Mouse (Mus musculus) CH12.LX (cell line): ENCODE data around the gene Fgfr2. TPM values are rescaled to one million over a fixed set of nuclear protein-coding genes. Genes with fewer than 3 reads are reported as not detected.

Experiments
- DNase-seq: peaks from one replicate; pipeline ENCODE4 v3.0.0-alpha.2; 2013; ENCODE audit errors: extremely low read depth
- H3K27ac ChIP-seq: 2 replicates; pipeline ENCODE4 v1.5.1; 2012; ENCODE audit warnings: low read depth, mild to moderate bottlenecking, control low read depth, moderate library complexity; ENCODE audit not compliant: insufficient read depth
- H3K27me3 ChIP-seq: replicated peaks from 2 replicates; pipeline ENCODE3; 2012; ENCODE audit warnings: inconsistent platforms
- H3K36me3 ChIP-seq, 2 experiments: replicated peaks in 1 of 2; 2 replicates each; pipeline versions ENCODE3 to v1.6.1; 2012; ENCODE audit warnings: inconsistent platforms in 1 of 2, low read length in 1 of 2, mild to moderate bottlenecking in 1 of 2, mixed read lengths in 1 of 2, moderate library complexity in 1 of 2; ENCODE audit not compliant: control insufficient read depth in 1 of 2, insufficient read depth in 1 of 2
- H3K4me1 ChIP-seq, 2 experiments: 2 replicates each; pipeline ENCODE4 v1.6.1; 2012; ENCODE audit warnings: inconsistent platforms in 1 of 2, moderate library complexity in 1 of 2; ENCODE audit not compliant: insufficient read depth in 2 of 2, control insufficient read depth in 1 of 2
- H3K4me2 ChIP-seq: 2 replicates; pipeline ENCODE4 v1.6.1; 2012; ENCODE audit warnings: low read depth, mild to moderate bottlenecking, control low read depth; ENCODE audit not compliant: poor library complexity, insufficient read depth, severe bottlenecking
- H3K4me3 ChIP-seq, 3 experiments: fragments of 150-350 bp in 1 of 3; sonication (generic) in 1 of 3; replicated peaks in 1 of 3; 2 replicates each; pipeline versions ENCODE3 to v1.5.1; 2011 to 2012; ENCODE audit warnings: low read depth in 2 of 3, low read length in 2 of 3, mild to moderate bottlenecking in 2 of 3, moderate library complexity in 2 of 3, control low read depth in 1 of 3, improper control_type of control experiment in 1 of 3, inconsistent platforms in 1 of 3, mixed read lengths in 1 of 3; ENCODE audit not compliant: poor library complexity in 1 of 3
- H3K79me2 ChIP-seq: replicated peaks from 2 replicates; pipeline ENCODE4 v1.6.1; 2012; ENCODE audit warnings: mild to moderate bottlenecking, moderate library complexity; ENCODE audit not compliant: control insufficient read depth, poor library complexity, insufficient read depth, severe bottlenecking; ENCODE audit errors: extremely low read depth
- H3K9ac ChIP-seq: 2 replicates; pipeline ENCODE4 v1.6.1; 2012; ENCODE audit warnings: low read depth, mild to moderate bottlenecking, control low read depth, moderate library complexity; ENCODE audit not compliant: insufficient read depth
- H3K9me3 ChIP-seq: replicated peaks from 2 replicates; pipeline ENCODE3; 2012; ENCODE audit warnings: low read length, inconsistent platforms, mixed read lengths
- CHD2 ChIP-seq: IDR thresholded peaks from 2 replicates; pipeline ENCODE4 v1.6.1; 2011; ENCODE audit warnings: low read length, improper control_type of control experiment
- CTCF ChIP-seq, 2 experiments: IDR thresholded peaks in 1 of 2; conservative IDR thresholded peaks in 1 of 2; 2 replicates each; pipeline ENCODE4 v1.5.1; 2011 to 2012; ENCODE audit warnings: low read depth in 2 of 2, low read length in 2 of 2, improper control_type of control experiment in 1 of 2, inconsistent platforms in 1 of 2, mild to moderate bottlenecking in 1 of 2, moderate library complexity in 1 of 2
- EP300 ChIP-seq: IDR thresholded peaks from 2 replicates; pipeline ENCODE4 v1.6.1; 2011; ENCODE audit warnings: low read length, improper control_type of control experiment
- GABPA ChIP-seq: IDR thresholded peaks from 2 replicates; pipeline ENCODE4 v1.6.1; 2012; ENCODE audit warnings: low read depth, low read length, improper control_type of control experiment, inconsistent platforms; ENCODE audit not compliant: insufficient replicate concordance
- JUND ChIP-seq: conservative IDR thresholded peaks from 2 replicates; pipeline ENCODE4 v1.6.1; 2011; ENCODE audit warnings: low read depth, low read length, improper control_type of control experiment
- KAT2A ChIP-seq: IDR thresholded peaks from 2 replicates; pipeline ENCODE4 v1.6.1; 2012; ENCODE audit warnings: low read length, improper control_type of control experiment, inconsistent platforms; ENCODE audit not compliant: insufficient replicate concordance
- MAFK ChIP-seq: IDR thresholded peaks from 2 replicates; pipeline ENCODE4 v1.6.1; 2011; ENCODE audit warnings: low read length, improper control_type of control experiment; ENCODE audit not compliant: insufficient replicate concordance
- MAX ChIP-seq: IDR thresholded peaks from 2 replicates; pipeline ENCODE4 v1.6.1; 2011; ENCODE audit warnings: low read length, improper control_type of control experiment
- MAZ ChIP-seq: IDR thresholded peaks from 2 replicates; pipeline ENCODE4 v1.6.1; 2012; ENCODE audit warnings: low read depth, mild to moderate bottlenecking, inconsistent platforms, low read length, improper control_type of control experiment, moderate library complexity
- MEF2A ChIP-seq: IDR thresholded peaks from 2 replicates; pipeline ENCODE4 v1.6.1; 2014; ENCODE audit warnings: low read depth, mild to moderate bottlenecking, inconsistent platforms, low read length, improper control_type of control experiment, borderline replicate concordance
- MXI1 ChIP-seq: IDR thresholded peaks from 2 replicates; pipeline ENCODE4 v1.6.1; 2011; ENCODE audit warnings: mild to moderate bottlenecking, low read depth, low read length, improper control_type of control experiment
- NELFE ChIP-seq: IDR thresholded peaks from 2 replicates; pipeline ENCODE4 v1.6.1; 2011; ENCODE audit warnings: low read depth, low read length, improper control_type of control experiment
- NRF1 ChIP-seq: IDR thresholded peaks from 2 replicates; pipeline ENCODE4 v1.6.1; 2014; ENCODE audit warnings: low read depth, mild to moderate bottlenecking, inconsistent platforms, low read length, improper control_type of control experiment, moderate library complexity
- PAX5 ChIP-seq: IDR thresholded peaks from 2 replicates; pipeline ENCODE4 v1.6.1; 2012; ENCODE audit warnings: low read length, inconsistent platforms, mixed read lengths
- POLR2AphosphoS2 ChIP-seq: IDR thresholded peaks from 2 replicates; pipeline ENCODE4 v1.6.1; 2011; ENCODE audit warnings: low read depth, low read length, improper control_type of control experiment
- RAD21 ChIP-seq: IDR thresholded peaks from 2 replicates; pipeline ENCODE4 v1.6.1; 2011; ENCODE audit warnings: low read depth, mild to moderate bottlenecking, low read length, improper control_type of control experiment, moderate library complexity
- RCOR1 ChIP-seq: conservative IDR thresholded peaks from 2 replicates; pipeline ENCODE4 v1.6.1; 2012; ENCODE audit warnings: low read depth, mild to moderate bottlenecking, inconsistent platforms, low read length, improper control_type of control experiment
- SIN3A ChIP-seq: IDR thresholded peaks from 2 replicates; pipeline ENCODE4 v1.6.1; 2012; ENCODE audit warnings: low read length, improper control_type of control experiment, inconsistent platforms
- SMC3 ChIP-seq: IDR thresholded peaks from 2 replicates; pipeline ENCODE4 v1.6.1; 2011; ENCODE audit warnings: low read depth, low read length, improper control_type of control experiment
- UBTF ChIP-seq: IDR thresholded peaks from 2 replicates; pipeline ENCODE4 v1.6.1; 2012; ENCODE audit warnings: low read depth, mild to moderate bottlenecking, inconsistent platforms, low read length, improper control_type of control experiment, moderate library complexity
- USF1 ChIP-seq: IDR thresholded peaks from 2 replicates; pipeline ENCODE4 v1.6.1; 2014; ENCODE audit warnings: low read depth, mild to moderate bottlenecking, inconsistent platforms, low read length, improper control_type of control experiment
- ZC3H11A ChIP-seq: IDR thresholded peaks from 2 replicates; pipeline ENCODE4 v1.6.1; 2012; ENCODE audit warnings: low read depth, mild to moderate bottlenecking, inconsistent platforms, low read length, improper control_type of control experiment
- ZNF384 ChIP-seq: IDR thresholded peaks from 2 replicates; pipeline ENCODE4 v1.6.1; 2012; ENCODE audit warnings: low read depth, low read length, improper control_type of control experiment, inconsistent platforms
- dilution Hi-C: fragments of 300-500 bp; cut with MboI; formaldehyde crosslinking; loops from 2 replicates; pipeline ENCODE4 v1.14.3; 2020; ENCODE audit warnings: low sequenced_read_pairs; ENCODE audit not compliant: extremely low pct_unique_long_range_greater_than_20kb, extremely low pct_ligation_motif_present
- in situ Hi-C: fragments of 300-500 bp; cut with MboI; formaldehyde crosslinking; loops from 3 replicates; pipeline ENCODE4 v1.14.3; 2019; ENCODE audit warnings: low sequenced_read_pairs, low pct_ligation_motif_present, low pct_unique_long_range_greater_than_20kb, mixed read lengths
- polyA plus RNA-seq: library from polyadenylated mRNA; unstranded; fragments of >175 nt; gene quantifications from 2 replicates; pipeline ENCODE4 v1.2.1, GENCODE M21; 2012; ENCODE audit warnings: low read depth; ENCODE audit not compliant: insufficient read length
- total RNA-seq, 2 experiments: library from RNA; depleted of rRNA; stranded (reverse); fragments of 300-350 nt in 1 of 2; fragments of >200 nt in 1 of 2; gene quantifications; 2 replicates each; pipeline ENCODE4 v1.2.3; 2012 to 2014

The Fgfr2 gene
- total and polyA plus RNA-seq, 3 experiments = not detected

- DNase-seq = peak; percentile 17
- dilution Hi-C loops (no loop called here), in situ Hi-C loops (no loop called here)
- H3K4me2 ChIP-seq = no peak overlapping the region
- H3K27me3 ChIP-seq = peaks cover 4% of the 10 kb centered on the region
- peaks cover 3% of the 10 kb centered on the region for H3K9me3 ChIP-seq
- H3K9ac ChIP-seq = no peak overlapping the region
- no peak overlapping the region for H3K4me3 ChIP-seq
- TF ChIP-seq RAD21 (peak; percentile 12), UBTF (no peak), CTCF (conservative IDR thresholded peaks at IDR 0.05 in 1 of 2, IDR thresholded peaks at IDR 0.05 in 1 of 2; ENCODE audit: low read depth in 2 of 2, low read length in 2 of 2) (peak in 1 of 2 experiments; percentile 33; a peak in 2 of 4 replicates)
- H3K27ac ChIP-seq = no peak overlapping the region
- no peaks in the 10 kb centered on the region for H3K79me2 ChIP-seq
- no peaks in the 10 kb centered on the region for H3K4me1 ChIP-seq
- no peaks in the 10 kb centered on the region for H3K36me3 ChIP-seq
Measured at GRCm38 (mm10) chr7:132897258-132897657, 225.9 kb downstream of the Fgfr2 start.

GRCm38 (mm10) chr7:132896206-132896815 is 226.8 kb downstream of the Fgfr2 start:
- Histone ChIP-seq H3K4me2 (no peak overlapping the region), H3K4me3 (no peak overlapping the region), H3K27me3 (peaks cover under 1% of the 10 kb centered on the region)
- TF ChIP-seq MEF2A (no peak), PAX5 (no peak), USF1 (peak; percentile 6; the same call in 1 of the 2 replicates)
- TF ChIP-seq, all 38 proteins: peak for 1
- DNase-seq = no peak
- Histone ChIP-seq H3K27ac (no peak overlapping the region), H3K79me2 (no peaks in the 10 kb centered on the region), H3K36me3 (no peaks in the 10 kb centered on the region), H3K9ac (no peak overlapping the region), H3K9me3 (peaks cover 3% of the 10 kb centered on the region), H3K4me1 (no peaks in the 10 kb centered on the region)
- in situ Hi-C loops = no loop called here
- dilution Hi-C loops = no loop called here

- in situ Hi-C loops = no loop called here
- H3K79me2 ChIP-seq = no peaks in the 10 kb centered on the region
- H3K4me2 ChIP-seq = no peak overlapping the region
Measured at GRCm38 (mm10) chr7:132894841-132895555, 228.2 kb downstream of the Fgfr2 start.

More at GRCm38 (mm10) chr7:132894841-132895555, 228.2 kb downstream of the Fgfr2 start:
- no peaks in the 10 kb centered on the region for H3K4me1 ChIP-seq
- dilution Hi-C loops = no loop called here
- no peak overlapping the region for H3K27ac ChIP-seq
- no peak for DNase-seq
- H3K36me3 ChIP-seq = no peaks in the 10 kb centered on the region
- no peak overlapping the region for H3K9ac ChIP-seq
- TF ChIP-seq NELFE = no peak
- no peak for TF ChIP-seq MAZ
- no peak for TF ChIP-seq GABPA
- TF ChIP-seq MAFK = no peak
- no peak for TF ChIP-seq SIN3A
- TF ChIP-seq ZNF384 = no peak
- no peak for TF ChIP-seq RCOR1
- TF ChIP-seq MAX = no peak
- TF ChIP-seq CHD2 = no peak
- no peak for TF ChIP-seq SMC3
- no peak for TF ChIP-seq JUND
- no peak for TF ChIP-seq MXI1
- no peak for TF ChIP-seq PAX5
- no peak for TF ChIP-seq POLR2AphosphoS2
- TF ChIP-seq KAT2A = no peak
- TF ChIP-seq ZC3H11A = no peak
- TF ChIP-seq NRF1 = no peak
- no peak for TF ChIP-seq CTCF (conservative IDR thresholded peaks at IDR 0.05 in 1 of 2, IDR thresholded peaks at IDR 0.05 in 1 of 2; ENCODE audit: low read depth in 2 of 2, low read length in 2 of 2)
- no peak for TF ChIP-seq EP300
- no peaks in the 10 kb centered on the region for H3K27me3 ChIP-seq
- peaks cover 3% of the 10 kb centered on the region for H3K9me3 ChIP-seq
- no peak overlapping the region for H3K4me3 ChIP-seq
